In the genomic region with DNA sequence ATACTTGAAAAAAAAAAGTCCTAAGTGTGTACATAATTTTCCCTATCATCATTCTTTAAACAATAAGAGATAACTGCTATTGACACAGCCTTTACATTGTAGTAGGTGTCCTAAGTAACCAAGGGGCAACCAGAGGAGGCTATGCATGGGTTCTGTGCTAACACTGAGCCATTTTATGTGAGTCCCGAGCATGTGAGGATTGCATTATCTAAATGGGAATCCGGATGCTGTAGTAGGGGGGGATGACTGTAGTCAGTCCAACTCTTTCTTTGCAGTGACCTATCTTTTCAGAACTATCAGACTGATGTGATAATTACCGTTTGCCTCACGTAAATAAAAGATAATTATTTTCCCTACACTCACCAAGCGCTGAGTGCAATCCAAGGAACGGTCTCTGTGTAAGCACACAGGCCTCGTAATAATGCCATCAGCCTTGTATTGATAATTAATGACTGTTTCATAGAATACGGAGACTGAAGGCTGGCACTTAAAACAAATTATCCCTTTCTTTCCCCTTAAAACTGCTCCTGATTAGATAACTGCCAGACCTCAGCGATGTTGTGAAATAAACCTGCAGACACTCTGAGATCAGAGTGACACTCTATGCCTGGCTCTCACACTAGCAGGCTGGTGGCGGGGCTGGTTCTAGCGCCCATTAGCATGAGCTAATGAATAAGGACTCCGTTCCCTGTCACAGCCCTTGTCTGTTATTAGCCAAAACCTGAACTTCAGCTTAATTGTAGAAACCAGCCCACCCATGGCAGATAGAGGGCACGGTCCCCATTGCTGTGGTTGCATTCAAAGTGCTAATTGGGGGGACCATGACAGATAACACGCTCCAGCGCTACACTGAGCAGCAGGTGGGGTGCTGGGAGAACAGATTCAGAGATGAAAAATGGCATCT, we compare ENCODE assay signal across 13 mouse cellular contexts.
DNase-seq lines count a peak whose midpoint lies in the region; ATAC-seq lines count a peak whose summit lies in the region.
"Had no signal": no experiment of that assay in that cellular context is flagged by ENCODE, and none has a peak within 500 bp of the region (broad histone marks: within the 10 kb centered on the region; RNA-seq: fewer than 3 reads in every experiment).

No protein-coding gene starts in this region.

- H3K27me3 ChIP-seq in embryonic facial prominence, embryonic 14.5 days (replicated peaks; ENCODE audit: control insufficient read depth, insufficient read depth, low read length): no peaks in the 10 kb centered on the region
- H3K27me3 ChIP-seq in midbrain, embryonic 13.5 days: no peaks in the 10 kb centered on the region

- H3K9me3 ChIP-seq in embryonic facial prominence, embryonic 14.5 days (ENCODE audit: control insufficient read depth, low read length): no peaks in the 10 kb centered on the region
- no peaks in the 10 kb centered on the region for H3K9me3 ChIP-seq in midbrain, embryonic 13.5 days

- no peaks in the 10 kb centered on the region for H3K36me3 ChIP-seq in embryonic facial prominence, embryonic 14.5 days (ENCODE audit: control insufficient read depth, insufficient read depth, low read length)
- H3K36me3 ChIP-seq in midbrain, embryonic 13.5 days: no peaks in the 10 kb centered on the region

- intact Hi-C loops in heart, postnatal 14 days (cut with DNase I): no loop called here

- no peak overlapping the region for H3K4me3 ChIP-seq in embryonic facial prominence, embryonic 14.5 days (ENCODE audit: low read depth, low read length)
- H3K4me3 ChIP-seq in midbrain, embryonic 13.5 days (replicated peaks): no peak overlapping the region
- H3K4me3 ChIP-seq: erythroblast, embryonic 14.5 days; heart, adult 2 months; myocyte had no signal

- no peak overlapping the region for H3K9ac ChIP-seq in embryonic facial prominence, embryonic 14.5 days (ENCODE audit: low read depth, low read length)
- H3K9ac ChIP-seq in midbrain, embryonic 13.5 days (replicated peaks): no peak overlapping the region

- DNase-seq in heart, adult 11 months: peak; percentile 72
- no peak for DNase-seq in heart, postnatal 14 days
- peak; percentile 48 for DNase-seq in MN1 (ENCODE audit: low spot score)
- DNase-seq in embryonic facial prominence, embryonic 14.5 days (ENCODE audit: low spot score): peak; percentile 49
- no peak for DNase-seq in urinary bladder, postnatal 14 days (ENCODE audit: low spot score)
- DNase-seq in cerebellum, postnatal 36 days: no peak
- DNase-seq in gastrocnemius, postnatal 10 days: no peak
- DNase-seq: adrenal gland, adult 2 months; heart, adult 2 months; lung, adult 18-20 months had no signal

- 80% methylated on average over 15 of the region's 15 CpGs for WGBS in embryonic facial prominence, embryonic 14.5 days
- 60% methylated on average over 15 of the region's 15 CpGs for WGBS in midbrain, embryonic 13.5 days

- no peak overlapping the region for H3K27ac ChIP-seq in embryonic facial prominence, embryonic 14.5 days (replicated peaks; ENCODE audit: low read depth, low read length)
- no peak overlapping the region for H3K27ac ChIP-seq in midbrain, embryonic 13.5 days
- H3K27ac ChIP-seq: heart, adult 2 months had no signal

- no peak overlapping the region for H3K4me2 ChIP-seq in embryonic facial prominence, embryonic 14.5 days (ENCODE audit: low read depth, low read length)
- no peak overlapping the region for H3K4me2 ChIP-seq in midbrain, embryonic 13.5 days (replicated peaks)

- H3K4me1 ChIP-seq in embryonic facial prominence, embryonic 14.5 days (ENCODE audit: control insufficient read depth, insufficient read depth, low read length): no peaks in the 10 kb centered on the region
- H3K4me1 ChIP-seq in midbrain, embryonic 13.5 days (replicated peaks): peaks cover 11% of the 10 kb centered on the region

- ATAC-seq in embryonic facial prominence, embryonic 14.5 days (ENCODE audit: low read depth): no peak
- peak; percentile 81 for ATAC-seq in midbrain, embryonic 13.5 days

Comparison
In these comparisons a context has a peak if more than half of its experiments do, and no peak if none do; other contexts are left out.
1. DNase-seq: peak in heart, adult 11 months (single experiment), MN1 (single experiment) and embryonic facial prominence, embryonic 14.5 days (single experiment); none in heart, postnatal 14 days (0 of 2), urinary bladder, postnatal 14 days (single experiment), cerebellum, postnatal 36 days (0 of 2) and gastrocnemius, postnatal 10 days (single experiment).